Mouse (Mus musculus) kidney, embryonic 15.5 days (tissue): ENCODE results near the gene Phf23. TPM values are rescaled to one million over a fixed set of nuclear protein-coding genes. Genes with fewer than 3 reads are reported as not detected.
A peak's percentile ranks its signal among the peaks of the same experiment; 100 is the strongest.
"Not testable (repeated sequence)": the region's sequence is repeated elsewhere in the genome, so short reads cannot be mapped to it uniquely, and the experiment has no call there.

Source experiments
- ATAC-seq: fragments of 200-750 bp; cut with Nextera tagmentation; replicated peaks from 2 replicates; pipeline ENCODE4 v1.8.0; 2017; ENCODE audit warnings: moderate TSS enrichment; ENCODE audit not compliant: low FRiP score
- H3K27ac ChIP-seq: fragments of 300-500 bp; sonication (generic); 2 replicates; pipeline ENCODE4 v1.5.1; 2015; ENCODE audit warnings: mild to moderate bottlenecking, inconsistent platforms
- H3K27me3 ChIP-seq: fragments of 300-500 bp; sonication (generic); 2 replicates; pipeline ENCODE4 v1.6.1; 2015; ENCODE audit warnings: inconsistent platforms
- H3K36me3 ChIP-seq: fragments of 300-500 bp; sonication (generic); 2 replicates; pipeline ENCODE4 v1.6.1; 2015; ENCODE audit warnings: inconsistent platforms
- H3K4me1 ChIP-seq: fragments of 300-500 bp; sonication (generic); 2 replicates; pipeline ENCODE4 v1.6.1; 2015; ENCODE audit warnings: inconsistent platforms
- H3K4me2 ChIP-seq: fragments of 300-500 bp; sonication (generic); 2 replicates; pipeline ENCODE4 v1.6.1; 2015; ENCODE audit warnings: moderate library complexity, mild to moderate bottlenecking, inconsistent platforms
- H3K4me3 ChIP-seq: fragments of 300-500 bp; sonication (generic); replicated peaks from 2 replicates; pipeline ENCODE4 v1.5.1; 2015; ENCODE audit warnings: mild to moderate bottlenecking, inconsistent platforms
- H3K9ac ChIP-seq: fragments of 300-500 bp; sonication (generic); 2 replicates; pipeline ENCODE4 v1.6.1; 2015; ENCODE audit warnings: mild to moderate bottlenecking, inconsistent platforms
- H3K9me3 ChIP-seq: fragments of 300-500 bp; sonication (generic); replicated peaks from 2 replicates; pipeline ENCODE4 v1.6.1; 2016; ENCODE audit warnings: inconsistent platforms
- WGBS: fragments of 180-500 bp; shearing (Covaris S2); methylation state at CpG from one replicate; pipeline ENCODE4 v1.1.7; 2015; ENCODE audit warnings: mixed read lengths; 5-methylcytosine and 5-hydroxymethylcytosine counted together
- polyA plus RNA-seq: library from polyadenylated mRNA; unstranded; fragments of >200 nt; fragmentation: Nextera tagmentation; extraction: Ambion mirVana; gene quantifications from 2 replicates; pipeline ENCODE4 v1.2.1, GENCODE M21; 2015

Gene Phf23
- polyA plus RNA-seq, 1 experiment from 2014 or later, result 78.8 TPM

GRCm38 (mm10) chr11:70010033-70010432, 14.5 kb downstream of the Phf23 start:
- H3K36me3 ChIP-seq, result peaks cover 90% of the 10 kb centered on the region
- 78% methylated on average over 6 of the region's 6 CpGs for WGBS
- H3K4me1 ChIP-seq, result peaks cover 16% of the 10 kb centered on the region
- no peak for ATAC-seq
- H3K27ac ChIP-seq, result no peak overlapping the region
- no peaks in the 10 kb centered on the region for H3K27me3 ChIP-seq
- H3K9me3 ChIP-seq, result no peaks in the 10 kb centered on the region
- H3K9ac ChIP-seq, result no peak overlapping the region
- H3K4me3 ChIP-seq, result no peak overlapping the region
- H3K4me2 ChIP-seq, result no peak overlapping the region

GRCm38 (mm10) chr11:70010548-70010947, 15.0 kb downstream of the Phf23 start:
- H3K9ac ChIP-seq, result no peak overlapping the region
- no peaks in the 10 kb centered on the region for H3K9me3 ChIP-seq
- peaks cover 20% of the 10 kb centered on the region for H3K4me1 ChIP-seq
- H3K4me3 ChIP-seq, result no peak overlapping the region
- H3K4me2 ChIP-seq, result no peak overlapping the region
- 82% methylated on average over 12 of the region's 12 CpGs for WGBS
- peaks cover 85% of the 10 kb centered on the region for H3K36me3 ChIP-seq
- ATAC-seq, result no peak
- no peaks in the 10 kb centered on the region for H3K27me3 ChIP-seq
- H3K27ac ChIP-seq, result no peak overlapping the region

- no peaks in the 10 kb centered on the region for H3K9me3 ChIP-seq
- peaks cover 81% of the 10 kb centered on the region for H3K36me3 ChIP-seq
- no peak for ATAC-seq
- WGBS, result 86% methylated on average over 10 of the region's 10 CpGs
- no peak overlapping the region for H3K4me3 ChIP-seq
- peaks cover 22% of the 10 kb centered on the region for H3K4me1 ChIP-seq
- H3K27ac ChIP-seq, result no peak overlapping the region
- H3K9ac ChIP-seq, result no peak overlapping the region
- H3K4me2 ChIP-seq, result no peak overlapping the region
- H3K27me3 ChIP-seq, result no peaks in the 10 kb centered on the region
Observed at GRCm38 (mm10) chr11:70010961-70011360, 15.4 kb downstream of the Phf23 start.

DNA sequence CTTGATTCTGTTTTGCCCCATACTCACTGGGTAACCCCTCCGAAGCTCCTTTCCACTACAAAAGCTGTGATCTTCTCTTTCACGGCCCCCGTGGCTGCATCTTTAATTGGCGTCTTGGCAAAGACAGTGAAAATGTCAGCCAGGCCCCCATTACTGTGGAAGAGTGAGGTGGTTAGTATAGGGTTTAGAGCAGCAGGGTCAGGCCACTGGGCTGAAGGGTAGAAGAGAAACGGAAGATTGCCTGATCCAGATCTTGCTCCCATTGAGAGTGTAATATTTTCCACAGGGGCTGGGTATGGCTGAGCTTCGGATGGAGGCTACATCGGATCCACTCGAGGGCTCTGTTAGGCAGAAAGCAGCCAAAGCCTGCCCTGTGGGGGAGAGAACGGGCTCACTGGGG, 17.4 kb downstream of the Phf23 start:
- Histone ChIP-seq H3K27ac (no peak overlapping the region), H3K9me3 (no peaks in the 10 kb centered on the region), H3K4me3 (no peak overlapping the region), H3K4me2 (no peak overlapping the region), H3K36me3 (peaks cover 62% of the 10 kb centered on the region), H3K9ac (no peak overlapping the region), H3K4me1 (peaks cover 36% of the 10 kb centered on the region), H3K27me3 (no peaks in the 10 kb centered on the region)
- ATAC-seq, result no peak
- WGBS, result 87% methylated on average over 9 of the region's 9 CpGs

- H3K4me1 ChIP-seq, result peaks cover 39% of the 10 kb centered on the region
- peaks cover 57% of the 10 kb centered on the region for H3K36me3 ChIP-seq
- H3K4me2 ChIP-seq, result no peak overlapping the region
- no peak overlapping the region for H3K27ac ChIP-seq
- no peak overlapping the region for H3K4me3 ChIP-seq
- H3K27me3 ChIP-seq, result no peaks in the 10 kb centered on the region
- 91% methylated on average over 3 of the region's 3 CpGs for WGBS
- no peak for ATAC-seq
- H3K9me3 ChIP-seq, result no peaks in the 10 kb centered on the region
- H3K9ac ChIP-seq, result no peak overlapping the region
Observed at GRCm38 (mm10) chr11:70013408-70013807, 17.8 kb downstream of the Phf23 start.

- peaks cover 45% of the 10 kb centered on the region for H3K4me1 ChIP-seq
- peak overlapping the region; percentile 82 for H3K27ac ChIP-seq
- 47% methylated on average over 5 of the region's 5 CpGs for WGBS
- no peak for ATAC-seq
- H3K27me3 ChIP-seq, result no peaks in the 10 kb centered on the region
- H3K36me3 ChIP-seq, result peaks cover 50% of the 10 kb centered on the region
- no peaks in the 10 kb centered on the region for H3K9me3 ChIP-seq
- peak overlapping the region; percentile 91 for H3K4me2 ChIP-seq
- peak overlapping the region; percentile 65; the same call in 1 of the 2 replicates for H3K4me3 ChIP-seq
- H3K9ac ChIP-seq, result no peak overlapping the region
Observed at GRCm38 (mm10) chr11:70014051-70014450, 18.5 kb downstream of the Phf23 start.

GRCm38 (mm10) chr11:70014880-70015558, 19.4 kb downstream of the Phf23 start, which contains the start of gene Acadvl:
Acadvl (minus strand) TSS chr11:70015411.
- Histone ChIP-seq H3K27ac (peak within 1 kb of the TSS; percentile 82), H3K4me1 (peaks cover 55% of the 10 kb centered on the region), H3K4me3 (peak within 1 kb of the TSS; percentile 65), H3K9ac (peak within 1 kb of the TSS; percentile 79), H3K9me3 (no peaks in the 10 kb centered on the region), H3K4me2 (peak within 1 kb of the TSS; percentile 91), H3K36me3 (peaks cover 41% of the 10 kb centered on the region), H3K27me3 (no peaks in the 10 kb centered on the region)
- peak; percentile 85 for ATAC-seq
- WGBS, result under 1% methylated on average over 35 of the region's 35 CpGs

DNA sequence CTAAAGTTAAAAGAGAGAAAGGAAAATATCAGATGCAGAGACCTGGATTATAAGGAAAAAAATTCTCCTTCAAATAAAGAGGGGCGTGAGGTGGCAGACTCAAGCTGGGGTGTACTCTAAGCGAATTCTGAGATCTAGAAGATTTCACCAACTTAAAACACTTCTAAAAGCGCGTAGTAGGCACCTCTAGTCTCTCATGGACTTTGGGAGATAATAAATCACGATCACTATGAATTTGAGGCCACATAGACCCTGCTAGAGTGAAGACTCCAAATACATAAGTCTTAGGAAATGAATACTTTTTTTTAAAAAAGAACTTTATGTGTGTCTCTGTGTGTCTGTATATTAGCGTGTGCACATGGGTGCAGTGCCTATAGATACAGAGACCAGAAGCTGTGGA, 20.1 kb downstream of the Phf23 start:
- WGBS, result 67% methylated on average over 6 of the region's 6 CpGs

DNA sequence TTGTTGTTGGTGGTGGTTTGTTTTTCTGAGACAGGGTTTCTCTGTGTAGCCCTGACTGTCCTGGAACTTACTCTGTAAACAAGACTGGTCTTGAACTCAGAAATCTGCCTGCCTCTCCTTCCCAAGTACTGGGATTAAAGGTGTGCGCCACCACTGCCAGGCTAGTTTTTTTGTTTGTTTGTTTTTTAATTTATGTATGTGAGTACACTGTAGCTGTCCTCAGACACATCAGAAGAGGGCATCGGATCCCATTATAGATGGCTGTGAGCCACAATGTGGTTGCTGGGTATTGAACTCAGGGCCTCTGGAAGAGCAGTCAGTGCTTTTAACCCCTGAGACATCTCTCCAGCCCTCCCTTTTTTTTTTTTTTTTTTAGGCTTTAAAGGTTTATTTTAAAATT, 20.6 kb downstream of the Phf23 start:
- WGBS, result 83% methylated on average over 2 of the region's 2 CpGs
- H3K27me3 ChIP-seq, H3K9ac ChIP-seq, ATAC-seq, H3K4me2 ChIP-seq, H3K4me3 ChIP-seq, H3K27ac ChIP-seq, H3K9me3 ChIP-seq: not testable (repeated sequence)
- Histone ChIP-seq H3K36me3 (peaks cover 29% of the 10 kb centered on the region), H3K4me1 (peaks cover 65% of the 10 kb centered on the region)

More for the DNA sequence above, 20.1 kb downstream of the Phf23 start:
- peak overlapping the region; percentile 65 for H3K4me3 ChIP-seq
- H3K27ac ChIP-seq, result peak overlapping the region; percentile 82; the same call in 1 of the 2 replicates
- no peaks in the 10 kb centered on the region for H3K27me3 ChIP-seq
- H3K4me1 ChIP-seq, result peaks cover 62% of the 10 kb centered on the region
- no peaks in the 10 kb centered on the region for H3K9me3 ChIP-seq
- peak overlapping the region; percentile 91 for H3K4me2 ChIP-seq
- ATAC-seq, result no peak
- H3K9ac ChIP-seq, result 0 out of 2 replicates have a peak overlapping the region, but pooled peaks have one; percentile 79
- H3K36me3 ChIP-seq, result peaks cover 34% of the 10 kb centered on the region

DNA sequence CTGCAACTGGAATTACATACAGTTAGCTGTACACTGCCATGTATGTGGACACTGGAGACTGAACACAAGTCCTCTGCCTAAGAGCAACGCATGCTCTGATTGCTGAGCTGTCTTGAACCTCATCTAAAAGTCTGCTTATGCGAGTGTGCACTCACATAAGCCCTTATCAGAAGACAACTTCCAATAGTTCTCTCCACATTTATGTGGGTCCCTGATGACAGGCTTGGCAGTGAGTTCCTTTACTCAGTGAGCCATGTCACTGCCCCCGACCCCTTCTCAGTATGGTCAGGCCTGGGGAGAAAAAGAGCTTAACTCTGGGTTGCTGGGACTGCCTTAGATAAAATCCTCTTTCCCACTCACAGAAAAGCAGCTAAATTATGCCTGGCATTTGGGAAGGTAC, 21.1 kb downstream of the Phf23 start, which contains the start of gene Dlg4:
Gene Dlg4 (plus strand): TSS at position 274 of the 400 bp plus-strand sequence.
- peaks cover 24% of the 10 kb centered on the region for H3K36me3 ChIP-seq
- H3K4me1 ChIP-seq, result peaks cover 70% of the 10 kb centered on the region
- H3K9me3 ChIP-seq, result no peaks in the 10 kb centered on the region
- H3K27me3 ChIP-seq, result no peaks in the 10 kb centered on the region
- 68% methylated on average over 3 of the region's 3 CpGs for WGBS
- H3K9ac ChIP-seq, result peak within 1 kb of the TSS; percentile 24; the same call in 1 of the 2 replicates
- peak within 1 kb of the TSS; percentile 69 for H3K4me3 ChIP-seq
- peak within 1 kb of the TSS; percentile 92 for H3K27ac ChIP-seq
- ATAC-seq, result no peak
- H3K4me2 ChIP-seq, result peak within 1 kb of the TSS; percentile 91

DNA sequence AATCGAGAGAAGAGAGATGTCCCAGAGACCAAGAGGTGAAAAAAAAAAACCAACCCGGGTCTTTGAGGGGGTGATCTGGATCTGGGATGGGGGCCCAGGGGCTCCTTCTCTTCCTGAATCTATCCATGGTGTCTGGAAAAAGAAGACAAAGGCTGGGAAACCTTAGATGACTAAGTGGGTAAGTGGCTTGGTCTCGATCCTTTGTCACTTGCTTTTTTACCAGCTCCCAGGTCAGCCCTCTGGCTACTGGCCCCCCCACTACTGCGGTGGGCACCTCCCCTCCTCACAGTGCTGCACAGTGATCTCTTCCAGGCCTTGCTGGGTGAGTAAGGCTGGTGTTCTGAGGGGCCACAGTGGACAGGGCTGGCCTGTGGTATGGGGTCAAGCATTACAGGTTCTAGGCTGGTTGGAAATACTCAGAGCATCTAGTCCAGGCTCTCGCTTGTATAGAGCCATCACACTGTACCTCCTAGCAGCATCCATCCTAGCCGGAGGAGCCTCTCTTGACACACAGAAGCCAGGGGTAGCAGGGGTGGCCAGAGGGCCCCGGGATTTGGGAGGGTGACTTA, 21.7 kb downstream of the Phf23 start:
- Histone ChIP-seq H3K4me1 (peaks cover 75% of the 10 kb centered on the region), H3K27ac (peak overlapping the region; percentile 92), H3K36me3 (peaks cover 18% of the 10 kb centered on the region), H3K9me3 (no peaks in the 10 kb centered on the region), H3K4me3 (peak overlapping the region; percentile 69), H3K4me2 (peak overlapping the region; percentile 91), H3K27me3 (no peaks in the 10 kb centered on the region), H3K9ac (peak overlapping the region; percentile 24; the same call in 1 of the 2 replicates)
- WGBS, result 45% methylated on average over 7 of the region's 7 CpGs
- ATAC-seq, result no peak
